Mouse (Mus musculus) embryonic fibroblast, embryonic 13.5 days (primary cell): ENCODE data around the gene Hirip3.

Experiments used
- CTCF ChIP-seq: IDR thresholded peaks from 2 replicates; pipeline ENCODE4 v1.5.1; 2011; ENCODE audit warnings: mild to moderate bottlenecking, control low read depth, low read length, moderate library complexity, borderline replicate concordance; ENCODE audit not compliant: insufficient read depth
- POLR2A ChIP-seq: IDR thresholded peaks from 2 replicates; pipeline ENCODE4 v1.6.1; 2011; ENCODE audit warnings: low read depth, mild to moderate bottlenecking, control low read depth, low read length, moderate library complexity

DNA sequence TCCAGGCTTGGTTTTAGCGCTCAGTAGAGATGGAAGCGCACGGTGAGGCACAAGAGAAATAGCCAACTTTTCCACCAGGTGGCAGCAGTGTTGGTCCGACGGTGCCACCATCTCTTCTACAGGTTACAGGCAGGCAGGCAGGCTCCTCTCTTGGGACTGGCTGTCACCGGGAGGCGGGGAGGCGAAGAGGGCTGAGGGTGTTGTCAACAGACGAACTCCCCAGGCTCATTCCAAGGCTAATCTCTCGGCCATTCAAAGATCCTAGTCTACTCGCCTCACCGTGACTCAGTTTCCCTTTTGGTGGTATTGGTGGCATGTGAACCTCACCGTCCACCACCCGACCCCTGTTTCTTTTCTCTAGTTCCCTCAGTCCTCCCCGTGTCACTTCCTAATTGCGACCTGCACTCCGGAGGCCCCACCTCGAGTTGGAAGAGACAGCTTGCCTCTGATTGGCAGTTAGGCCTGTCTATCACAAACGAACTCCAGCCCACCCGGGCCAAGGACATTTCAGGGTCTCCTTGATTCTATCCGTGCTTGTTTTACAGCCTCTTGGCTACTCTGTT, 29.7 kb upstream of the Hirip3 start:
- TF ChIP-seq CTCF (peak; percentile 84), POLR2A (no peak)
